ENCODE assay signal across 12 mouse cellular contexts in genomic region chr7:130922981-130923731, GRCm38 (mm10). TPM values are rescaled to one million over a fixed set of nuclear protein-coding genes. Genes with fewer than 3 reads are reported as not detected.
DNase-seq lines count a peak whose midpoint lies in the region; ATAC-seq and TF ChIP-seq lines count a peak whose summit lies in the region.
"Had no signal": no experiment of that assay in that cellular context is flagged by ENCODE, and none has a peak within 500 bp of the region (broad histone marks: within the 10 kb centered on the region; RNA-seq: fewer than 3 reads in every experiment).

No protein-coding gene starts in this region.

- no peaks in the 10 kb centered on the region for H3K36me3 ChIP-seq in heart, embryonic 15.5 days
- H3K36me3 ChIP-seq in forebrain, embryonic 15.5 days: no peaks in the 10 kb centered on the region
- no peaks in the 10 kb centered on the region for H3K36me3 ChIP-seq in liver, postnatal 0 days (replicated peaks; ENCODE audit: insufficient read depth, low read length)
- H3K36me3 ChIP-seq: limb, embryonic 10.5 days; lung, embryonic 15.5 days; midbrain, embryonic 12.5 days had no signal

- no peaks in the 10 kb centered on the region for H3K27me3 ChIP-seq in heart, embryonic 15.5 days
- H3K27me3 ChIP-seq in forebrain, embryonic 15.5 days: no peaks in the 10 kb centered on the region
- no peaks in the 10 kb centered on the region for H3K27me3 ChIP-seq in liver, postnatal 0 days (ENCODE audit: insufficient read depth, low read length)
- H3K27me3 ChIP-seq: lung, embryonic 15.5 days; midbrain, embryonic 12.5 days had no signal

- WGBS in heart, embryonic 15.5 days: 61% methylated on average over 13 of the region's 13 CpGs
- 75% methylated on average over 13 of the region's 13 CpGs for WGBS in forebrain, embryonic 15.5 days
- WGBS in liver, postnatal 0 days (ENCODE audit: insufficient replicate concordance): 64% methylated on average over 13 of the region's 13 CpGs

- no peak; the same call in 1 of the 2 replicates for ATAC-seq in heart, embryonic 15.5 days (replicated peaks; ENCODE audit: insufficient number of reproducible peaks, insufficient read depth, low FRiP score, low read depth)
- ATAC-seq in forebrain, embryonic 15.5 days (replicated peaks): no peak
- no peak for ATAC-seq in liver, postnatal 0 days

- H3K9me3 ChIP-seq in heart, embryonic 15.5 days (replicated peaks): no peaks in the 10 kb centered on the region
- H3K9me3 ChIP-seq in forebrain, embryonic 15.5 days: no peaks in the 10 kb centered on the region
- H3K9me3 ChIP-seq in liver, postnatal 0 days (ENCODE audit: low read length): no peaks in the 10 kb centered on the region
- H3K9me3 ChIP-seq: limb, embryonic 10.5 days; lung, embryonic 15.5 days; midbrain, embryonic 12.5 days had no signal

- no peaks in the 10 kb centered on the region for H3K4me1 ChIP-seq in heart, embryonic 15.5 days (replicated peaks)
- H3K4me1 ChIP-seq in forebrain, embryonic 15.5 days: no peaks in the 10 kb centered on the region
- no peaks in the 10 kb centered on the region for H3K4me1 ChIP-seq in liver, postnatal 0 days (ENCODE audit: insufficient read depth)
- H3K4me1 ChIP-seq: limb, embryonic 10.5 days; lung, embryonic 15.5 days; midbrain, embryonic 12.5 days had no signal

- TF ChIP-seq EP300 in liver, postnatal 0 days (IDR thresholded peaks at IDR 0.05; ENCODE audit: low read depth): no peak

- no peak for TF ChIP-seq CTCF in liver, postnatal 0 days (IDR thresholded peaks at IDR 0.05; ENCODE audit: low read depth)

- H3K9ac ChIP-seq in heart, embryonic 15.5 days: no peak overlapping the region
- H3K9ac ChIP-seq in forebrain, embryonic 15.5 days (replicated peaks): no peak overlapping the region
- H3K9ac ChIP-seq in liver, postnatal 0 days (replicated peaks): no peak overlapping the region
- H3K9ac ChIP-seq: lung, embryonic 15.5 days; midbrain, embryonic 12.5 days had no signal

- no peak overlapping the region for H3K4me3 ChIP-seq in heart, embryonic 15.5 days
- no peak overlapping the region for H3K4me3 ChIP-seq in forebrain, embryonic 15.5 days
- H3K4me3 ChIP-seq in liver, postnatal 0 days (ENCODE audit: low read depth, low read length): no peak overlapping the region
- H3K4me3 ChIP-seq: limb, embryonic 10.5 days; lung, embryonic 15.5 days; midbrain, embryonic 12.5 days had no signal

- H3K4me2 ChIP-seq in heart, embryonic 15.5 days: no peak overlapping the region
- no peak overlapping the region for H3K4me2 ChIP-seq in forebrain, embryonic 15.5 days (replicated peaks)
- no peak overlapping the region for H3K4me2 ChIP-seq in liver, postnatal 0 days (ENCODE audit: low read depth, low read length)
- H3K4me2 ChIP-seq: lung, embryonic 15.5 days; midbrain, embryonic 12.5 days had no signal

- 0 out of 2 replicates have a peak overlapping the region, but pooled peaks have one; percentile 0 for H3K27ac ChIP-seq in heart, embryonic 15.5 days
- no peak overlapping the region for H3K27ac ChIP-seq in forebrain, embryonic 15.5 days (replicated peaks)
- H3K27ac ChIP-seq in liver, postnatal 0 days (ENCODE audit: low read depth): no peak overlapping the region
- H3K27ac ChIP-seq: limb, embryonic 10.5 days; lung, embryonic 15.5 days; midbrain, embryonic 12.5 days had no signal

- no peak for DNase-seq in heart, adult 9 months (ENCODE audit: low spot score in 2 of 2)
- peak; percentile 37 to 53 for DNase-seq in right cerebral cortex, adult 2 months (ENCODE audit: low spot score in 2 of 2)
- no peak for DNase-seq in right cerebral cortex, postnatal 4 days
- DNase-seq in cerebellum, postnatal 25 days: peak; percentile 43 to 57
- DNase-seq in liver, postnatal 0 days: no peak
- DNase-seq: kidney, adult 18-20 months; thymus, adult 2 months had no signal

RNA-seq across cellular contexts. Expression of gene Htra1, which starts 12.8 kb away (rescaled TPM):
- polyA plus RNA-seq in heart, embryonic 15.5 days (2015; fragmentation: Nextera tagmentation; extraction: Ambion mirVana): 78.0 and 80.3 TPM in 2 replicates
- polyA plus RNA-seq in forebrain, embryonic 15.5 days (2015; fragmentation: Nextera tagmentation; extraction: Ambion mirVana): 23.6 and 23.8 TPM in 2 replicates
- 0.61 and 0.83 TPM in 2 replicates for polyA plus RNA-seq in liver, postnatal 0 days (2015; fragmentation: Nextera tagmentation; extraction: Ambion mirVana)

RNA-seq across cellular contexts. Expression of gene Plekha1, which starts 57.6 kb away (rescaled TPM):
- polyA plus RNA-seq in heart, embryonic 15.5 days (2015; fragmentation: Nextera tagmentation; extraction: Ambion mirVana): 50.0 and 53.9 TPM in 2 replicates
- polyA plus RNA-seq in forebrain, embryonic 15.5 days (2015; fragmentation: Nextera tagmentation; extraction: Ambion mirVana): 50.0 and 53.2 TPM in 2 replicates
- 12.8 and 15.8 TPM in 2 replicates for polyA plus RNA-seq in liver, postnatal 0 days (2015; fragmentation: Nextera tagmentation; extraction: Ambion mirVana)

Comparison
In these comparisons a context has a peak if more than half of its experiments do, and no peak if none do; other contexts are left out.
1. DNase-seq: peak in right cerebral cortex, adult 2 months (2 of 2) and cerebellum, postnatal 25 days (2 of 2); none in heart, adult 9 months (0 of 2), right cerebral cortex, postnatal 4 days (single experiment) and liver, postnatal 0 days (single experiment).
2. RNA of gene Htra1, which starts 12.8 kb away (polyA plus RNA-seq): 78.0 to 80.3 TPM in heart, embryonic 15.5 days and 23.6 to 23.8 TPM in forebrain, embryonic 15.5 days; 0.61 to 0.83 TPM in liver, postnatal 0 days; every median in the first group is over 10 times any median in the second.